Mouse (Mus musculus) kidney, adult 2 months (tissue): ENCODE data around the gene Pprc1. TPM values are rescaled to one million over a fixed set of nuclear protein-coding genes. Genes with fewer than 3 reads are reported as not detected.

Source experiments
- DNase-seq: peaks from one replicate; pipeline ENCODE4 v3.0.0; 2021
- H3K27ac ChIP-seq: fragments of 200-500 bp; 2 replicates; pipeline ENCODE4 v1.5.1; 2012; ENCODE audit warnings: low read depth, low read length, control low read depth, inconsistent platforms; ENCODE audit not compliant: insufficient read depth
- H3K27me3 ChIP-seq: fragments of 200-500 bp; replicated peaks from 2 replicates; pipeline ENCODE4 v1.6.1; 2012; ENCODE audit warnings: mild to moderate bottlenecking, moderate library complexity, low read length, inconsistent platforms; ENCODE audit not compliant: control insufficient read depth, insufficient read depth
- H3K36me3 ChIP-seq: fragments of 200-500 bp; 2 replicates; pipeline ENCODE4 v1.6.1; 2012; ENCODE audit warnings: mild to moderate bottlenecking, moderate library complexity, low read length, inconsistent platforms; ENCODE audit not compliant: control insufficient read depth, insufficient read depth
- H3K4me1 ChIP-seq: fragments of 200-500 bp; 2 replicates; pipeline ENCODE4 v1.6.1; 2011; ENCODE audit warnings: low read length; ENCODE audit not compliant: control insufficient read depth, insufficient read depth
- H3K4me3 ChIP-seq: fragments of 200-500 bp; 2 replicates; pipeline ENCODE4 v1.5.1; 2011; ENCODE audit warnings: mild to moderate bottlenecking, low read depth, low read length, control low read depth; ENCODE audit not compliant: insufficient read depth
- CTCF ChIP-seq: fragments of 200-500 bp; conservative IDR thresholded peaks from 2 replicates; pipeline ENCODE4 v1.5.1; 2011; ENCODE audit warnings: low read depth, mild to moderate bottlenecking, control low read depth, low read length, moderate library complexity, mixed read lengths; ENCODE audit not compliant: insufficient read depth, insufficient read length
- POLR2A ChIP-seq: fragments of 200-500 bp; IDR thresholded peaks from one replicate; pipeline ENCODE4 v1.6.1; 2011; ENCODE audit warnings: low read depth, low read length, control low read depth
- WGBS: fragments of 180-500 bp; shearing (Covaris S2); methylation state at CpG from one replicate; pipeline ENCODE4 v1.1.7; 2018; 5-methylcytosine and 5-hydroxymethylcytosine counted together
- polyA plus RNA-seq: library from polyadenylated mRNA; depleted of rRNA; stranded (reverse); fragments of >200 nt; gene quantifications from 2 replicates; pipeline ENCODE4 v1.2.3, GENCODE M21; 2012; rRNA removed

Pprc1 gene
- polyA plus RNA-seq, 1 experiment = 10.8 TPM

- Histone ChIP-seq H3K4me1 (no peaks in the 10 kb centered on the region), H3K27ac (no peak overlapping the region), H3K36me3 (no peaks in the 10 kb centered on the region), H3K27me3 (no peaks in the 10 kb centered on the region), H3K4me3 (no peak overlapping the region)
- no peak for DNase-seq
- WGBS = 97% methylated on average over 3 of the region's 3 CpGs
- no peak for TF ChIP-seq CTCF
- TF ChIP-seq POLR2A = no peak
Measured at GRCm38 (mm10) chr19:46119458-46119857, 74.8 kb downstream of the Pprc1 start.

GRCm38 (mm10) chr19:46120872-46121271, 76.2 kb downstream of the Pprc1 start:
- no peak for TF ChIP-seq POLR2A
- no peak for TF ChIP-seq CTCF
- no peaks in the 10 kb centered on the region for H3K27me3 ChIP-seq
- H3K4me3 ChIP-seq = no peak overlapping the region
- no peak overlapping the region for H3K27ac ChIP-seq
- no peaks in the 10 kb centered on the region for H3K36me3 ChIP-seq
- no peak for DNase-seq
- H3K4me1 ChIP-seq = no peaks in the 10 kb centered on the region
- 78% methylated on average over 6 of the region's 6 CpGs for WGBS

Other genes with a start within 250 kb of the Pprc1 start
- 9.2 and 9.4 TPM in 2 replicates for gene Kcnip2, start 228.8 kb upstream of the Pprc1 start, polyA plus RNA-seq
- gene Armh3, start 46.4 kb upstream of the Pprc1 start, polyA plus RNA-seq = 11.4 and 12.2 TPM in 2 replicates
- gene Hps6, start 41.4 kb upstream of the Pprc1 start, polyA plus RNA-seq = 4.8 and 5.5 TPM in 2 replicates
- gene Ldb1, start 328 bp downstream of the Pprc1 start, polyA plus RNA-seq = 107 and 111 TPM in 2 replicates
- gene Nolc1, start 31.0 kb downstream of the Pprc1 start, polyA plus RNA-seq = 8.4 and 10.0 TPM in 2 replicates
- 1.4 and 3.4 TPM in 2 replicates for gene Elovl3, start 87.0 kb downstream of the Pprc1 start, polyA plus RNA-seq
- 0.05 TPM in 1 of 2 replicates, not detected in the other for gene Pitx3, start 103.4 kb downstream of the Pprc1 start, polyA plus RNA-seq
- gene Gbf1, start 107.6 kb downstream of the Pprc1 start, polyA plus RNA-seq = 60.8 and 64.7 TPM in 2 replicates